Mouse (Mus musculus): Measurements from ENCODE around the gene Gfpt1. TPM values are rescaled to one million over a fixed set of nuclear protein-coding genes. Genes with fewer than 3 reads are reported as not detected.

Gene Gfpt1
- total and polyA plus RNA-seq, 2 experiments from 2014 or later: 21.4 to 43.7 TPM

GRCm38 (mm10) chr6:87123973-87124372 lies 81.3 kb downstream of the Gfpt1 start:
- no peak for DNase-seq (ENCODE audit: low spot score)
- Histone ChIP-seq H3K27me3 (ENCODE audit: insufficient read depth, low read length) (no peaks in the 10 kb centered on the region), H3K4me2 (ENCODE audit: low read depth, low read length, poor library complexity, severe bottlenecking) (no peak overlapping the region), H3K4me1 (ENCODE audit: insufficient read depth, low read length) (no peaks in the 10 kb centered on the region), H3K9ac (replicated peaks; ENCODE audit: low read length, poor library complexity, severe bottlenecking) (no peak overlapping the region), H3K27ac (ENCODE audit: low read depth, low read length) (no peak overlapping the region), H3K36me3 (ENCODE audit: insufficient read depth, low read length) (no peaks in the 10 kb centered on the region), H3K9me3 (ENCODE audit: low read length) (no peaks in the 10 kb centered on the region), H3K4me3 (ENCODE audit: low read depth, low read length) (no peak overlapping the region)
- no peak for TF ChIP-seq CTCF (IDR thresholded peaks at IDR 0.05)
- WGBS: 75% methylated on average over 4 of the region's 4 CpGs
- no peak for ATAC-seq (ENCODE audit: low FRiP score)

- no peak for ATAC-seq (ENCODE audit: low FRiP score)
- no peak for DNase-seq (ENCODE audit: low spot score)
- H3K27ac ChIP-seq (ENCODE audit: low read depth, low read length): no peak overlapping the region
Observed at GRCm38 (mm10) chr6:87127049-87127753, 84.6 kb downstream of the Gfpt1 start.

GRCm38 (mm10) chr6:87129861-87130260 lies 87.2 kb downstream of the Gfpt1 start:
- no peak for ATAC-seq (ENCODE audit: low FRiP score)
- no peak for DNase-seq (ENCODE audit: low spot score)
- WGBS: 89% methylated on average over 8 of the region's 8 CpGs

More at GRCm38 (mm10) chr6:87127049-87127753, 84.6 kb downstream of the Gfpt1 start:
- no peak overlapping the region for H3K4me2 ChIP-seq (ENCODE audit: low read depth, low read length, poor library complexity, severe bottlenecking)
- H3K36me3 ChIP-seq (ENCODE audit: insufficient read depth, low read length): no peaks in the 10 kb centered on the region
- H3K9ac ChIP-seq (replicated peaks; ENCODE audit: low read length, poor library complexity, severe bottlenecking): no peak overlapping the region
- TF ChIP-seq CTCF (IDR thresholded peaks at IDR 0.05): no peak
- H3K4me3 ChIP-seq (ENCODE audit: low read depth, low read length): no peak overlapping the region
- 75% methylated on average over 8 of the region's 8 CpGs for WGBS
- H3K4me1 ChIP-seq (ENCODE audit: insufficient read depth, low read length): no peaks in the 10 kb centered on the region
- no peaks in the 10 kb centered on the region for H3K27me3 ChIP-seq (ENCODE audit: insufficient read depth, low read length)
- no peaks in the 10 kb centered on the region for H3K9me3 ChIP-seq (ENCODE audit: low read length)

GRCm38 (mm10) chr6:87130628-87131027 lies 88.0 kb downstream of the Gfpt1 start:
- WGBS: 95% methylated on average over 7 of the region's 7 CpGs
- no peak for TF ChIP-seq CTCF (IDR thresholded peaks at IDR 0.05)
- H3K27ac ChIP-seq (ENCODE audit: low read depth, low read length): no peak overlapping the region
- no peaks in the 10 kb centered on the region for H3K4me1 ChIP-seq (ENCODE audit: insufficient read depth, low read length)
- no peak overlapping the region for H3K4me2 ChIP-seq (ENCODE audit: low read depth, low read length, poor library complexity, severe bottlenecking)
- ATAC-seq (ENCODE audit: low FRiP score) (no peak), DNase-seq (ENCODE audit: low spot score) (no peak)
- H3K9me3 ChIP-seq (ENCODE audit: low read length): no peaks in the 10 kb centered on the region
- H3K4me3 ChIP-seq (ENCODE audit: low read depth, low read length): no peak overlapping the region
- H3K9ac ChIP-seq (replicated peaks; ENCODE audit: low read length, poor library complexity, severe bottlenecking): no peak overlapping the region
- H3K36me3 ChIP-seq (ENCODE audit: insufficient read depth, low read length): no peaks in the 10 kb centered on the region
- no peaks in the 10 kb centered on the region for H3K27me3 ChIP-seq (ENCODE audit: insufficient read depth, low read length)

More at GRCm38 (mm10) chr6:87129861-87130260, 87.2 kb downstream of the Gfpt1 start:
- Histone ChIP-seq H3K4me3 (ENCODE audit: low read depth, low read length) (no peak overlapping the region), H3K4me2 (ENCODE audit: low read depth, low read length, poor library complexity, severe bottlenecking) (no peak overlapping the region), H3K9me3 (ENCODE audit: low read length) (no peaks in the 10 kb centered on the region), H3K27ac (ENCODE audit: low read depth, low read length) (no peak overlapping the region), H3K36me3 (ENCODE audit: insufficient read depth, low read length) (no peaks in the 10 kb centered on the region), H3K27me3 (ENCODE audit: insufficient read depth, low read length) (no peaks in the 10 kb centered on the region), H3K4me1 (ENCODE audit: insufficient read depth, low read length) (no peaks in the 10 kb centered on the region), H3K9ac (replicated peaks; ENCODE audit: low read length, poor library complexity, severe bottlenecking) (no peak overlapping the region)
- TF ChIP-seq CTCF (IDR thresholded peaks at IDR 0.05): no peak

GRCm38 (mm10) chr6:87131078-87131477 lies 88.4 kb downstream of the Gfpt1 start:
- Histone ChIP-seq H3K4me1 (ENCODE audit: insufficient read depth, low read length) (no peaks in the 10 kb centered on the region), H3K4me3 (ENCODE audit: low read depth, low read length) (no peak overlapping the region), H3K9ac (replicated peaks; ENCODE audit: low read length, poor library complexity, severe bottlenecking) (no peak overlapping the region), H3K27ac (ENCODE audit: low read depth, low read length) (no peak overlapping the region), H3K36me3 (ENCODE audit: insufficient read depth, low read length) (peaks cover 2% of the 10 kb centered on the region; the same call in 1 of the 2 replicates), H3K4me2 (ENCODE audit: low read depth, low read length, poor library complexity, severe bottlenecking) (no peak overlapping the region), H3K27me3 (ENCODE audit: insufficient read depth, low read length) (no peaks in the 10 kb centered on the region), H3K9me3 (ENCODE audit: low read length) (no peaks in the 10 kb centered on the region)
- no peak for ATAC-seq (ENCODE audit: low FRiP score)
- peak; percentile 26; the same call in 1 of the 2 replicates for TF ChIP-seq CTCF (IDR thresholded peaks at IDR 0.05)
- WGBS: 77% methylated on average over 1 of the region's 1 CpGs
- DNase-seq (ENCODE audit: low spot score): no peak

GRCm38 (mm10) chr6:87133520-87133919 lies 90.9 kb downstream of the Gfpt1 start:
- Histone ChIP-seq H3K4me1 (ENCODE audit: insufficient read depth, low read length) (no peaks in the 10 kb centered on the region), H3K9ac (replicated peaks; ENCODE audit: low read length, poor library complexity, severe bottlenecking) (no peak overlapping the region), H3K27ac (ENCODE audit: low read depth, low read length) (no peak overlapping the region), H3K4me2 (ENCODE audit: low read depth, low read length, poor library complexity, severe bottlenecking) (no peak overlapping the region), H3K4me3 (ENCODE audit: low read depth, low read length) (no peak overlapping the region), H3K27me3 (ENCODE audit: insufficient read depth, low read length) (no peaks in the 10 kb centered on the region), H3K9me3 (ENCODE audit: low read length) (no peaks in the 10 kb centered on the region), H3K36me3 (ENCODE audit: insufficient read depth, low read length) (peaks cover 6% of the 10 kb centered on the region; the same call in 1 of the 2 replicates)
- WGBS: 70% methylated on average over 3 of the region's 3 CpGs
- DNase-seq (ENCODE audit: low spot score) (no peak), ATAC-seq (ENCODE audit: low FRiP score) (no peak)
- TF ChIP-seq CTCF (IDR thresholded peaks at IDR 0.05): no peak
